Mouse (Mus musculus) urinary bladder, postnatal 10 days (tissue): ENCODE data around the gene Zfpm1.
"Not testable (repeated sequence)": the region's sequence is repeated elsewhere in the genome, so short reads cannot be mapped to it uniquely, and the experiment has no call there.

Experiments used
- DNase-seq: peaks from one replicate; pipeline ENCODE4 v3.0.0; 2022; ENCODE audit warnings: low spot score

Zfpm1 gene

DNA sequence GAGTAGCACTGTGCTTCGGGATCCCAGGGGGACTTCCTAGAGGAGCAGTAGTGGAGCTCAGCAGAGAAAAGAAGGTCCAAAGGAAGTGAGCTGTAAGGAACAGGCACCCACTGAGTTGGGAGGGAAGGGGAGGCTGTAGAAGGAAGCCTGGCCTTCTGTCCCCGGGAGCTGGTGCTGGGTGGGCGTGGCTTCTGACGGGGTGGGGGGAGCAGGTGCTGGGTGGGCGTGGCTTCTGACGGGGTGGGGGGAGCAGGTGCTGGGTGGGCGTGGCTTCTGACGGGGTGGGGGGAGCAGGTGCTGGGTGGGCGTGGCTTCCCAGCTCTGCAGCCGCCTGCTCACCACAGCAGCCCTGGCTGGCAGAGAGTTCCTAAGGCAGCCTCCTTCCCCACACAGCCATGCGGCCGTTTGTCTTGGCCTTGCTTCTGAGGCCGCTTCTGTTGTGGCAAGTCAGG is 42.0 kb downstream of the Zfpm1 start:
- not testable (repeated sequence) for DNase-seq

DNA sequence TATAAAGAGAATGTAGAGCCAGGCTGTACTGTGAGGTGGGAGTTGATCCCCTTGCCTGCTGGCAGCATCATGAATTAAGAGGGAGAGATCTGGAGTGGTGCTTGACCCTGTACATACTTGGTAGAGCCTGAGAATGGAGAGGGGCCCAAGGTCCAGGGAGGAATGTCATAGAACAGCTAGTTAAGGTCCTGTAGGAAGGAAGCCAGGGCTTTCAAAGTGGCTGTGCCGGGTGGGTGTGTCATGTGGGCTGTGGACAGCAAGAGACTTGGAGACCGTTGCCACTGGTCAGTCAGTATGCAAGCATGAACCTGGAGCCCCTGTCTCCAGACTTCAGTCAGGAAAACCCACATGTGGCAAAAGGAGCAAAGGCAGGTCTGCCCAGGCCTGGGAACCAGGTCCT is 43.3 kb downstream of the Zfpm1 start:
- no peak for DNase-seq

DNA sequence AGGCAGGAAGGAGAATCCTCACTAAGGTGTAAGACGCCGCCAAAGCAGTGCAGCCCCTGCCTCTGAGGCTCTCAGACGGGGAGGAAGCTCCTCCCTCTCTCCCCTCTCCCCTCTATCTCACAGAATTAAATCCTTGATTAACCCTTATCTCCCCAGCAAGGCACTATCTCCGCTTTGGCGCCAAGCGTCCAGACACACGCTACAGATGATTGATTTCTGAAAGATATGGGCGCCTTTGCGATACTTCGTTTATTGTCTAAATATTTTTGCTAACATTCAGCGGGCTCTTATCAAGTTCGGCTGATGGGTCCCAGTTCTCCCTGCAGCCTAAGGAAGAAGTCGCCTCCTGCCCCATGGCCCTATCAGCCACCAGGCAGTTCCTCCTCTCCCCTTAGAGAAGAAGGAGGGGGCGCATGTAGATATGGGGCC is 44.2 kb downstream of the Zfpm1 start:
- no peak for DNase-seq

DNA sequence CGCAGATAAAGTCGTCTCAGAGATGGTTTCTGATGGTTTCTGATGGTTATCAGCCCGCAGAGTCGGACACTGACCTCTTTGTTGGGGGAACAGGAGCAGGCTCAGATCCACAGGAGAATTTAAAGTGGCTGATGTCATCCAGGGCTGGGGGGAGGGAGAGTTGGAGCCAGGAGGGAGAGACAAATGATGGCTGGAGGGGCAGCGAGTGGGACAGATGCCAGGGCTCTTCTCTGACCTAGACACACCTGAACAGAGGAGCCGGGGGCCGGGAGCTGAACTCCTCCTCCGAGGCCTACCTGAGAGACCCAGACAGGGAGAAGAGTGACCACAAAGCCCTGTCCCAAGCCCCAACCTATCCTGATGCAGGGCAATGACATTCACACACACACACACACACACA is 47.1 kb downstream of the Zfpm1 start:
- DNase-seq = no peak

DNA sequence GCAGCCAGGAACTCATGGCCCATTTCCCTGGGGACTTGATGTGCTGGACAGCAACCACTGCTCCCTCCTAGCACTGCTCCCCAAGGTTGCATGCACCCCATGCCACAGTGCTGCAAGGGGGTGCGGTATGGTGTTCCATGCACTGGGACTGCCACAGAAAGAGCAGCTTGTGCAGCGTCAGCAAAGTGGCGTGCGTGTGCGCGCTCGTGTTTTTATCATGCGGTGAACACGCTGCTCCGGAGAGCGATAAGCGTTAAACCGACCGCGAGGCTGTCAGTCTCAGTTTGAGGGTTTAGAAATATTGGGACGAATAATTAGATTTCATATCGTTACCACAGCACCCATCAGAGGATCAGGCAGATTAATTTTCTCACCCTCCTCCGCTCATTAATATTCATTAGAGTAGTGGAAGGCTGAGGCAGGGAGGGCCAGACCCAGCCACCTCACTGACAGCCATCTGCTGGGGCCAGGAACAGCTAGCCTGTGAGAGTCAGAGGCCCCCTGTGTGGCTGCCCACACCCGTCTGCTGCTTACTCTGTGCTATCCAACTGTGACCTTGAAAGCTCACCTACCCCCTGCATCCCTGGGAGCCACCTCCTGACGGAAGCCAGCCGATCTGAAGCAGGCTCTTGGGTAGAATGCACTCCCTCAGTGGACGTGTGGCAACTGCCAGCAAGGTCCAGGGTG is 47.8 kb downstream of the Zfpm1 start:
- DNase-seq = no peak

DNA sequence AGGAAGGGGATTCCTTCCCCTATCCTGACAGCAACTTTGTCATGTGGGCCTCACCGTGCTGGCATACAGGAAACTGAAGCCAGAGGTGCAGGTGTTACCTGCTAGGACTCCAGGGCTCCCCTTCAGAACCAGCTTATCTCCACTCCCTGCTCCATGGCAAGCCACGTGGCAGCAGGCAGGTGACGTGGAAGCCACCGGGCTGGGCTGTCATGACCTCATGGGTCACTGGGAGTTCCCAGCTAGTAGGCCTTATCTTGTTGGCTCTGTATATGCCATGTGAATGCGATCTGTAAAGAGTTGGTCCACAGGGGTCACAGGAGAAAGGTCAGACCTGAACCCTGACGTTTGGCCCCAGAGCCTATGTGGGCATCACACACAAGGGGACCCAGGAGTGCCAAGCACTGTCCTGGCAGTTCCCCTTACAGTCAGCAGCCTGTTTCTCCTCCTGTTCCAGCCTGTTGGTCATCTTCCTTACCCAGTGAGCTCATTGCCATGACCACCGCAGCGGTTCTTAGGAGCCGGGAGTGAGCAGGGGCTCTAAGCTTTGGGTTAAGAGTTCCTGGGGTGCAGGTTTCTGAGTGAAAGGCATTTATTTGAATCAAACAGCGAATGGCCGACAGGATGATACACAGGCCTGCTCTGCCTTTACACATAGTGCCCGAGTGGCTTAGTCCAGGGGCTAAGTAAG is 48.6 kb downstream of the Zfpm1 start:
- no peak for DNase-seq

DNA sequence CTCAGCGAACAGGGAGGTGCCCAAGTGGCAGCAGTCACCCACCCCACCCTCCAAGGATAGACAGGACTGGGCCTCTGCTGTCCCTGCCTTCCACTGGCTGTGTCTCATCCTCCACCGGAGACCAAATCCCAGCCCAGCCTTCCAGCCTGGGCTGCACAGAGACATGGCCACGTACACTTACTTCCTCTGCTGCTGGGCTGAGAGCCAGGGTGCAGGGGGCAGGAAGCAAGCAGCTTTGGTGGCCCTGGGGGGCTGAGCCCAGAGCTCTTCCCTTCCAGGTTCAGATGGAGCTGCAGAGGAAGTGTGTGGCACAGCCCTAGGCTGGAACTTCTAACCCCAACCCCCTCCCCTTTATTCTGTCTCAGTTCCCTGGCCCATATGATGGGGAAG is 49.2 kb downstream of the Zfpm1 start:
- DNase-seq = no peak

DNA sequence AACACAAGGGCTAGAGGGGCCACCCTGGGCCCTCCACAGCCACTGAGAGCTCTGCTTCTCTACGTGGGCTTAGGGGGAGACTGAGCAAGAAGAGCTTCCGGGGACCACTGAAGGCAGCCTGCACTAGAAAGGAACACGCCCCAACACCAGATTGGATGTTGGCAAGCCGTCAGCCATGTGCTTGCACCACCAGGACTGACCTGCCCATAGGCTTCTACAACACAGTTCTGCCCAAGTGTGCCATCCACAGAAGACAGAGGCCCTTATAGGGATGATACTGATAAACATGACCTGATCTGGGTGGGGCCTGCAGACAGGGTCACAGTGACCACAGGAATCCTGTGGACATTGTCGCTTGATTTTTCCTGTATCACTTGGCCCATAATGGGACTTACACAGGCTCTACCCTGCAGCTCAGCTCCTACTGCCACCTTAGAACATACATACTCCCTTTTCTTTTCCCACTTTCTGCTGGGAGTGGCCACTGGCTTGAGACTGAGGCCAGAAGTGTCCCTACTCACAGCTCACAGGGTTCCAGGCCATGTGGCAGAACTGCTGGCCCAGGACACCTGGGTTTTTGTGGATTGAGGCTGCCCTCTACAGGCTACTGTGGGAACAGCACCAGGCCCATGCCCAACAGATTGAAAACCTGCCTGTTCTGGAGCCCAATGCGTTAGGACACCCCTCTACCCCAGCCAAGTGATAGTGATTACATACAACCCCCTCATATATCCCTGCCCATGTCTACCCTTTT is 51.0 kb downstream of the Zfpm1 start:
- peak; percentile 41 for DNase-seq

DNA sequence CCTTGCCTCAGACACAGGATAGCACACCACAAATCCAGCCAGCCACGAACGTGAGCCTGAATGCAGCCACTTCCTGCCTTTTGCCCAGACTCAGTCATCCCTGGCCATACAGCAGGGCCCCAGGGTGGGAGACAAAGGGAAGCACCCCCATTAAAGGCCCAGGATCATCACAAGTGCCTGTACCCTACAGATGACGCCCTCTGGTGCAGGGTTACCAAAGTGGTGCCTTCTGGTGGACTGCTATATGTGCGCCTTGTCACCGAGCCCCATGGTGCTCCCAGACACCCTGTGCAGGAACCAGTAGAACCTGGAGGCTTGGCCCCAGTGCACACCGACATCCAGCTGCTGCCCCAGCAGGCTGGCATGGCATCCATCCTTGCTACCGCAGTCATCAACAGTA is 51.6 kb downstream of the Zfpm1 start:
- no peak for DNase-seq

DNA sequence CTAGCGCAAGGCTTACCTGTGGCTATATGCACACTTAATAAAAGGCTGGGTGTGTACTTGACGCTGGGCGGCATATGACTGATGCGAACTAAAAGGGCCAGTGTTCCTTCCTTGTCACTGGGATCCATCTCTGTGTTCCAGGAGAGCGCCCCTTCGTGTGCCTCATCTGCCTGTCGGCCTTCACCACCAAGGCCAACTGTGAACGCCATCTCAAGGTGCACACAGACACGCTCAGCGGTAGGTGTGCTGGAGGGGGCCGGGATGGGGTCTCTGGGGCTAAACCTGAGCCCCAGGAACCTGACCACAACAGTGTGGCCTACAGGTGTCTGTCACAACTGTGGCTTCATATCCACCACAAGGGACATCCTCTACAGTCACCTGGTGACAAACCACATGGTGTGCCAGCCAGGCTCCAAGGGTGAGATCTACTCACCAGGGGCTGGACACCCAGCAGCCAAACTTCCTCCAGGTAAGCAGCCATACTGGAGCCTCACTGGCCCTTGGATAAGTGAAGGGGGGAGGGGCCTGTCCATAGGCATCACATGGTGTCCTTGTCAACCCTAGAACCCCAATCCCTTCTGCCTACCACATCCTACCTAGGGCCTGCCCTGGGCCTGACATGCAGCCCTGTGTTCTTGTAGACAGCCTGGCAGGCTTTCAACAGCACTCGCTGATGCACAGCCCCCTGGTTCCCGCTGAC is 53.0 kb downstream of the Zfpm1 start:
- DNase-seq = no peak

DNA sequence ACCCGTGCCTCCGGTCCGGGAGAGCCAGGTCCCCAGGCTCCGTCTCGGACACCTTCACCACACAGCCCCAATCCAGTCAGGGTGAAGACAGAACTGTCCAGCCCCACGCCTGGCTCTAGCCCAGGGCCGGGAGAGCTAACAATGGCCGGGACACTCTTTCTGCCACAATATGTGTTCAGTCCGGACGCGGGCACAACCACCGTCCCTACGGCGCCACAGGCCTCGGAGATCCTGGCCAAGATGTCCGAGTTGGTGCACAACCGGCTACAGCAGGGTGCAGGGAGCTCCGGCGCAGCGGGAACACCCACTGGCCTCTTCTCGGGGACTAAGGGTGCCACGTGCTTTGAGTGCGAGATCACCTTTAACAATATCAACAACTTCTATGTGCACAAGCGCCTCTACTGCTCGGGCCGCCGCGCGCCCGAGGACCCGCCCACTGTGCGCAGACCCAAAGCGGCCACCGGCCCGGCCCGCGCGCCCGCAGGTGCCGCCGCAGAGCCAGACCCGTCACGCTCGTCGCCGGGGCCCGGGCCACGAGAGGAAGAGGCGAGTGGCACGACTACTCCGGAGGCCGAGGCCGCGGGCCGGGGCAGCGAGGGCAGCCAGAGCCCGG is 53.8 kb downstream of the Zfpm1 start:
- DNase-seq = no peak

DNA sequence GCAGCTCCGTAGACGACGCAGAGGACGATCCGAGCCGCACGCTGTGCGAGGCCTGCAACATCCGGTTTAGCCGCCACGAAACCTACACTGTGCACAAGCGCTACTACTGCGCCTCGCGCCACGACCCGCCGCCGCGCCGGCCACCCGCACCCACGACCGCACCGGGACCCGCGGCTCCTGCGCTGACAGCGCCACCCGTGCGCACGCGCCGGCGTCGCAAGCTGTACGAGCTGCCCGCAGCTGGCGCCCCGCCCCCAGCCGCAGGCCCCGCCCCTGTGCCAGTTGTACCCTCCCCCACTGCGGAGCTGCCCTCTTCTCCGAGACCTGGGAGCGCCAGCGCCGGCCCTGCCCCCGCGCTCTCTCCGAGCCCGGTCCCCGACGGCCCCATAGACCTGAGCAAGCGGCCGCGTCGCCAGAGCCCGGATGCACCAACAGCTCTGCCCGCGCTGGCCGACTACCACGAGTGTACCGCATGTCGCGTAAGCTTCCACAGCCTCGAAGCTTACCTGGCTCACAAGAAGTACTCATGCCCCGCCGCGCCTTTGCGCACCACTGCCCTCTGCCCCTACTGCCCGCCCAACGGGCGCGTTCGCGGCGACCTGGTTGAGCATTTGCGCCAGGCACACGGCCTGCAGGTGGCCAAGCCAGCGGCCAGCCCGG is 54.4 kb downstream of the Zfpm1 start:
- DNase-seq = no peak

DNA sequence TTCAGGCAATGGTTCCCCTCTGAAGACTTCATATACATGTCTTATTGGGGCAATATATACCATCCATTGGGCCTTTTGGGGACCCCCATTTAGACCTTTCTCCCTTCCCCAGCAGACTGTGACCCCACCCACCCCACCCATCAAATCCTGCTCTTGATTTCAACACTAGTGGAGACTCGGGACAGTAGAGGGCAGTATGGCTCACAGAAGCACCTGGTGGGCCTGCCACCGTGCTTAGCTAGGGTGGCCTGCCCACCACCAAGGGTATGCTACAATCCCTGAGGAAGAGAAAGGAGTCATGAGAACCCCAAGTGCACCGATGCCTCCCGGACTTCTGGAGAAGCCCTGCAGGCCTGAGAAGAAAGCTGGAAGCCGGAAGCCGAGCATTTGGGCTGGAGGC is 56.9 kb downstream of the Zfpm1 start:
- no peak for DNase-seq

DNA sequence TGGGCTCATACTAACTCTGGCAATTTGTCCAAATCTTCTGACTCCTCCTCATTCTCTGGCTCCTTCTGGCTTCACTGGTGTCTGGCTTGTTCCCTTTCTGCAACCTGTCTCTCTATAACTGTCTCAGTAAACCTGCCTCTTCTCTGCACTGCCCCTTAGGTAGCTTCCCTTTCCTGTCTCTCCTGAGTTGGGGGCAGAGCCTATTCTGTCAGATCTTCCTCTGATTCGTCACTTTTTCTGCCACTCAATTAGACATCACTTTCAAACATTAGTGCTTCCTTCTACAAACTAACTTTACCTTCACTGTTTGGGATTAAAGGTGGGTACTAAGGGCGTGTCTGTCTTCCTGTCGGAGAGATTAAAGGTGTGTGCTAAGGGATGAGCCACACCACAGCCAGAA is 58.8 kb downstream of the Zfpm1 start:
- DNase-seq = no peak

DNA sequence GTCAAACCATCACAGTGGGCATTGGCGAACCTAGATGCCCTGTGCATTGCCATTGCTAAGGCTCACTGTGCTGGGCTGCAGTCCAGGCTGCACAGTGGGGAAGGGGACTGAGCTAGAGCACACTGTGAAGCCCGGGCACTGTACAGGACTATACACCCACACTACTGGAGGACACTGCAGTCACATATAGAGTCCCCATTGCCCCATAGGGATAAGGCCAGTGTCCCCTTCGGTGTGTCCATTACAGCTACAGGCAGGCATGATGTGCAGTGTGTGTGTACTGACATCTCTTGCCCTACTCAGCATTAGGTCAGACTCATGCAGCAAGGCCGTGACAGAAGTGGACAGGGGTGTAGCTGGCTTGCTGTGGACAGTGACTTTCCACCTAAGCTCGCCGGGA is 59.8 kb downstream of the Zfpm1 start:
- DNase-seq = no peak

DNA sequence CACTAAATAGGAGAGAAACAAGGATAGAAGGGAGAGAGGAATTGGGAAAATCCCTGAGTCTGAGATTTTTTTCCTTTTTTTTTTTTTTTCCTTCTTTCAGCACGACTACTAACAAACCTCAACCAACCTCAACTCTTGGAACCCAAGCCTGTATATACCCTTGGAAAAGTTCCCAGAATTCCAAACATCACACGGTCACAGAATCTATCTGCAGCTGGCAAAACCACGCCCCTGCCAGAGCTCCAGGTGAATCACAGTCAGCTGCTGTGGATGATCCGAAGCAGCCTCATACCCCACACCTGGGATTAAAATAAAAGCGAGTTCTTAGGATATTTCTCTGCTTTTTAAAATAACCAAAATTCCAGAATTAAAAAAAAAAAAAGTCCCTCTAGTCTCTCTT is 60.4 kb downstream of the Zfpm1 start:
- no peak for DNase-seq

DNA sequence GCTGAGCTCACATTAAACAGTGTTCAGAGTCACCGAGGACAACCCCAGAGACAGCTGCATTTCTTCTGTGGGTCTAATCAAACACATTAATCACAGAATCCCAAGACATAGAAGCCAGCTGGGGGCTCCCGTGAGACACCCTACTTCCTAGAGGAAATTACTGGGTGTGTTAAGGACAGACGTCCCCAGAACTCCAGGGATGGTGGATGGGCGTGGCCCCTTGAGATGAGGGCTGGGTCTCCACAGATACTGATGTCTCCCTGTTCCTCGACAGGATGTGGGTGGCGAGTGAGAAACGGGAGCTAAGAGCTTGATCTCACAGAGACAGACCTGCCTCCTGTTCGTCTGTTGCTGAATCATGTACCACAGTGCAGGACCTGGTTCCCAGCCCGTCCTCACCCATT is 60.9 kb downstream of the Zfpm1 start:
- DNase-seq = no peak

DNA sequence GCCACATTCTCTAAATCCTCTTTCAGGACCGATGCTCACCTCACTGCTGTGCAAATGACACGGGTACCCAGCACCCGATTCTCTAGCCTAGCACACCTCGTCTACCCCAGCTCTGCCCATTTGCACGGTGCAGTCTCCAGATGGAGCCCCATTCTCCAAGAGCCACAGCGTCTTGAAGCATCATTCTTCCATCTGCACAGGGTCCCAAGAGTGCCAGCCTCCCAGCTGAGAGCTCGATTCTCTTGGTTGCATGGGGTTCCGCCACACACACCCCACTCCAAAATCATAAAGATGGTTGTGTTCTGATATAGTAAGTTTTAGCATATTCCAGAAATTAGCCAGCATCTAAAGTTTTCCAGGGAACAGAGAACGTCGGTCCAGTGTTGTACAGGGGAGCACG is 61.4 kb downstream of the Zfpm1 start:
- DNase-seq = no peak

DNA sequence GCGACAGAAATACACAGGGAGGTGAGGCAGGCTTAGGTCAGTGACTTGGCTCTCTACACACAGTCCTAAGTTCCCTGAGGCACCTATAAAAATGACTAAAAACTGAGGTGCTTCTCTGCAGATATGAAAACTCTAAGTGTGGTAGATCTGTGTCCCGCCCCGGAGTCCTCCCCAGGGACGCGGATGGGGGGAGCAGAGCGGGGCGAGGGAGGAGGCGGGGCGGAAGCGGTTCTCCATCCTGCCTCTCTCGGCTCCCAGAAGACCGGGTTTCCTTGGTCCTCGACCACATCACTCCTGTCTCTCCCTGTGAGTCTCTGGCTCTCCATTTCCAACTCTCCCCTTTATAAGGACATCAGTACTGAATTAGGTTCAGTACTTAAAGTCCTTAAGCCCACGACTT is 61.8 kb downstream of the Zfpm1 start:
- DNase-seq = no peak

DNA sequence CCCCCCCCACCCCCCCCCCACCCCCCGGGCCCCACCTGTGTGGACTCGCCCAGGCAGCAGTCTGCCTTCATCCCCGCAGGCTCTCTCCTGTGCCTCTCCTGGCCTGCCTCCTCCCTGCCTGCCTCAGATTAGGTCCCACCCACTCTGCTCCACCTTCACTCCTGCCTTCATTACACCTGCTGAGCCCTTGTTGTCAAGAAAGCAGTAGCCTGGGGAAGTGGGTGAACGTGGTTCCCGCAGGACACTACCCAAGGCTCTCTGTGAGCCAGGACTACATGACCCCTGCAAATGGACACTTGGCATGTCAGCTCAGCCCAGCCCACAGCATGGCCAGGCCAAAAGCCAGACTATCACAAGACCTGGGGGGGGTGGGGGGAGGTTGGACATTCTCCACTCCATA is 62.3 kb downstream of the Zfpm1 start:
- DNase-seq = no peak
